Mouse (Mus musculus): ENCODE results near the gene Nudt10.
"Not testable (repeated sequence)": the region's sequence is repeated elsewhere in the genome, so short reads cannot be mapped to it uniquely, and the experiment has no call there.

Gene Nudt10

DNA sequence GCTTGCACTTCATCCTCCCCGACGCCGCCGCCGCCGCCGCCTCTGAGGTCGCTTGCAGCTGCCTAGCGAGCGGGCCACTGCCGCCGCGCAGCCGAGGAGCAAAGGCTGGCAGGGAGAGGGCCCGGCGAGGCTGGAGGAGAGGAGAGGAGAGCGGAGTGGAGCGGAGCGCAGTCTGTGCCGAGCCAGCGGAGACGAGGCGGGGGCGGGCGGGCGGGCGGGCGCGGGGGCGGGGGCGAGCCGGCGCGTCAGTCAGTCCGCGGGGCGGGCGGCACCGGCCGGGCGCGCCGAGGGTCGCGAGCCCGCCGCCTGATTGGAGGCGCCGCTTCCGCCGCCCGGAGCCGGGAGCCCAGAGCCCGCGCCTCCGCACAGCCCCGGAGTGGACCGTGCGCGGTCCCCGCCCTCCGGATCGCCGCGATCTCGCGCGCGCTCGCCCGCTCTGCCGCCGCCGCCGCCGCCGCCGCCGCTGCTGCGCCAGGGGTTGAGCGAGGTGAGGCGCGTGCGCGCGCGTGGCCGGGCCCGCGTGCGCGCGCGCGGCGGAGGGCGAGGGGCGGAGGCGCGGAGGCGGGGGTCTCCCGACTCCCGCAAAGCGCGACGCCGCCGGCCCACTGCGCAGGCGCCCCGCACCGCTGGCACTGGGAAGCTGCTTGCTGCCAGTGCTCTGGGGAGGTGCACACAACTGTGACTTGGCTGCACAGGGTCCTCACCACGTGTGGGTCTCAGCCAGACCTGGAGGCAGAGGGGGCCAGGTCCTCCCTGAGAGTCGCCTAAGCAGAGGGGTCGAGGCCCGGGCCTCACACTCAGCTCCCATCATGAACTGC lies at the start of gene Nudt10:
Gene Nudt10, minus strand, starts transcription at position 193 of the 818 bp plus-strand sequence.
- DNase-seq: not testable (repeated sequence)

DNA sequence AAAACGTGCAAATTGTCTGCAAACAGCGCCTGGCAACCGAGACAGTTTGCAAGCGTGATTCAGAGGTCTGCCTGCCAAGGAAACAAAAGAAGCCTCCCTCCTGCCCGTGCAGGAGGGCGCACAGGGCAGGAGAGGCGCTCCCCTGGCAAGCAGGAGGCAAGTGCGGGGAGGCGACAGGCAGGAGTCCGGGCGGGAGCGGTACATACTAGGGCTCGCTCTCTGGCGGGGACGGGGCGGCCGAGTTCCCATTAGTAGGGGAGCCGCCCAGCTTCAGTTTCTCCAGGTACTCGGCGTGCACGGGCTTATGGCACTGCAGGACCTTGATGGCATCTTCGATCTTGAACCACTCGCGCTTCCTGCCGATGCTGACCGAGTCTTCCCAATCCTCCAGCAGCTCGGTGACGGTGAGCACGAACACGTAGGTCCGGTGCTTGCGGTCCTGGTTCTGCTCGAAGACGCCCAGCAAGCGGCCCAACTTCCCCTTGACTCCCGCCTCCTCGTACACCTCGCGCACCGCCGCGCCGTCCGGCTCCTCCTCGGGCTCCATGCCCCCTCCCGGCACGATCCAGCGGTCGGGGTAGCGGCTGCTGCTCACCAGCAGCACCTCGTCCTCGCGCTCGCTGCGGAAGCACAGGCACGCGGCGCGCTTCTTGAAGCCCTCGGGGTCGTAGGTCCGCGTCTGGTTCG lies 536 bp downstream of the Nudt10 start:
- DNase-seq: not testable (repeated sequence)

DNA sequence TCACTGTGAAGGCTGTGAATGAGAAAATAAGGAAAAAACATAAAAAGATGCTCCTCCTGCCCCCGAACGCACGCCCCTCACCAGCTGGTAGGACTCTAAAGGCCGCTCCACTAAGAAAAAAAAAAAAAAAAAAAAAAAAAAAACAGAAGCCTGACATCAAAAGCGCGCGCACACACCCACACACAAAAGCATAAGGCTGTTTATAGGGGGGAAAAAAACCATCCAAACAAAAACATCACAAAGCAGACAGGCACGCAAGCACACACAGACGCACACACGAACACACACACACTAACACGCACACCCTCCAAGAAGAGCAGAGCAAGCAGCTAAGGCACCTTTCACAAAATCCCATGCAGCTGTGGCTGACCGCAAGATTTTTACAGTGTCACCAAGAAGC lies 1.1 kb downstream of the Nudt10 start:
- no peak for DNase-seq
